Mouse (Mus musculus) forebrain, embryonic 12.5 days (tissue): Measurements from ENCODE around the gene Gpr85. TPM values are rescaled to one million over a fixed set of nuclear protein-coding genes. Genes with fewer than 3 reads are reported as not detected.

ENCODE experiments used
- polyA plus RNA-seq: library from polyadenylated mRNA; unstranded; fragments of >200 nt; fragmentation: Nextera tagmentation; extraction: Ambion mirVana; gene quantifications from 2 replicates; pipeline ENCODE4 v1.2.1, GENCODE M21; 2016

The Gpr85 gene
- polyA plus RNA-seq, 1 experiment from 2014 or later = 33.5 TPM

Other genes starting within 250 kb of the Gpr85 start
- 31.7 and 36.0 TPM in 2 replicates for gene Tmem168, start 231.8 kb downstream of the Gpr85 start, polyA plus RNA-seq
- 25.3 and 28.3 TPM in 2 replicates for gene Bmt2, start 162.0 kb downstream of the Gpr85 start, polyA plus RNA-seq
- 93.7 and 97.0 TPM in 2 replicates for gene 2610001J05Rik, start 31.6 kb upstream of the Gpr85 start, polyA plus RNA-seq